Mouse (Mus musculus) monocyte, adult 5-6 weeks (primary cell): ENCODE data around the gene Klf3. TPM values are rescaled to one million over a fixed set of nuclear protein-coding genes. Genes with fewer than 3 reads are reported as not detected.

Experiments used
- ATAC-seq: fragments of 153-309, 156-312 bp; replicated peaks from 2 replicates; pipeline ENCODE4 v1.8.0; 2017; ENCODE audit warnings: mild to moderate bottlenecking; ENCODE audit not compliant: low TSS enrichment, insufficient number of reproducible peaks, severe bottlenecking, poor library complexity, low FRiP score
- total RNA-seq: library from RNA; stranded (forward); fragments of 200-1000, 200-491, 200-594 nt; gene quantifications from 3 replicates; pipeline ENCODE4 v1.2.3, GENCODE M21; 2017

Klf3 gene
- total RNA-seq, 1 experiment from 2014 or later, result 144 TPM

DNA sequence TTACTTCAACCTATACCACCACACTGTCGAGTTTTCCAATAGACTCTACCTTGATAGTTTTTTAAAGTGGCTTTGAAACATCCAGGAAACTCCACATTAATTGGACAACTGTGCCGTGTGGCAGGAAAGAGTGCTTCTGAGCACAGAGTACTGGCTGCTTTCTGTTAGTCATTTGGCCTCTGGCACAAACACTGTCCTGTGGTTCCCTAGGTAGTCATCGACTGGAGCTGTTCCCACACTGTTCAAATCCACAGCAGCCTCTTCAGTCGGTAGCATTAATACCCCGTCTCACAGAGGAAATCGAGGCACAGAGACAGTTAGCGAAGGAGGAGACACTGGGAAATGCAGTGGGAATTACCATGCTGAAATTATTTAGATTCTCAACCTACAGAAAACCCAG is 22.3 kb downstream of the Klf3 start:
- no peak for ATAC-seq

GRCm38 (mm10) chr5:64827151-64827550 is 24.0 kb downstream of the Klf3 start:
- no peak for ATAC-seq

DNA sequence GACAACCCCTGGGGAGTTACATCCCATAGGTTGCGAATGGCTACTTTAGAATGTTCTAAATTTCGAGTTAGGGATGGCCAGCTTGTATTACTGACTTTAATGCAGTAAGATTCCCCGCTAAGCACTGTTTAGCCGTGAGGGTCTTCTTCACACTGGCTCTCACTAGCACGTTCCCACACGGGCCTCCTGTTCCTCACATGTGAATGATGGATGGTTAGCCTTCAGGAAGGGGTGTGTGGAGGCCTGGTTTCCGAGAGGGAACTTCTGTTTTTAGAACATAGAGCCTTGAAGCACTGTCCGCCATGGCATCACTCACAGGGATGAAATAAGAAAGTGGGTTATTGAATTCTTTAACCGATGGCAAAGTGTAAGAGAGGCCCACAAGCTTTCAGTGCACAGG is 25.1 kb downstream of the Klf3 start:
- ATAC-seq, result no peak

GRCm38 (mm10) chr5:64829606-64830005 is 26.4 kb downstream of the Klf3 start:
- ATAC-seq, result no peak

GRCm38 (mm10) chr5:64830773-64831172 is 27.6 kb downstream of the Klf3 start:
- no peak for ATAC-seq

DNA sequence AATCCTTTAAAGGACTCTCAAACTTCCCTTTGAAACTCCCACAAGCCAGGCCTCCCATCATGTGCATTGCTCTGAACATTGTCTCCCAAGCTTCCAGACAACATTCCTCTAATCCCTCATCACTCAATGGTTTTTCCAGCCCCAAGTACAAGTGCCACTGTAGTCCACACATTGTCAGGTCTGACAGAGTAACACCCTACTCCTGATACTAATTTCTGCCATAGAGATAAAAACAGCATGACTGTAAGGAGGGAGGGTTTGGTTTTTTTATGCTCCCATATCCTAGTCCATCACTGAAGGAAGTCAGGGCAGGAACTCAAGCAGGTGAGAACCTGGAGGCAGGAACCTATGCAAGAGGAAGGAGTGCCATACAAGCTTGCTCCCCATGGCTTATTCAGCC is 30.2 kb downstream of the Klf3 start:
- no peak for ATAC-seq

DNA sequence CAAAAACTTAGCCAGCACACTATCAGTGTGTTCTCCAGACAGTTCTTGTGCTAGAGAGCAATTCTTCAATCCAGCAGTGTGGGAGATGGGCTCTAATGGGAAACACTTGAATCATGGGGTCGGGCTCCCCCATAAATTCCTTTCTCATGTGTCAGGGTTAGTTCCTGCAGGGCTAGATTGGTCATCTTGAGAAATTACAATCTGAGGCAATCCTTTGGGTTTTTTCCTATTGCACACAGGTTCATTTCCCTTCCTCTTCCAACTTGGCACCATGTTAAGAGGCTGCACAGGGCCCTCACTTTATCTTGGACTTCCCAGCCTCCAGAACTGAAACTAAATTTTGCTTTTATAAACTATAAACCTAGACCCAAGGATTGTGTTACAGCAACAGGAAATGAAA is 31.0 kb downstream of the Klf3 start:
- peak; percentile 41; the same call in 1 of the 2 replicates for ATAC-seq

DNA sequence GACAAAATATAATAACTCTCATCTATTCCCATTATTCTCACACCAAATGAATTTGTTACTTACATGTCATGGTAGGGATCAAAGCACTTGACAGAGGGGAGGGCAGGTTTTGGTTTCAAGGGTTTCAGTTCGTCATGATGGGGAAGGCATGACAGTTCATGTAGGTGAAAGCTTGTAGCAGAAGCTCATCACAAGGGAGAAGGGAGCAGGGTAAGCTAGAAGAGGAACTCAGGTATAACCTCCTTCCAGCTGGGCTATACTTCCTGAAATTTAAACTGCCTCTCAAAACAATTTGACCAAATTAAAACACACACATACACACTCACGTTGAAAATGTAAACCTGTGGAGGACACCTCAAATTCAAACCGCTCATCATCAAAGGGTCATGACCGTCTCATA is 32.1 kb downstream of the Klf3 start:
- peak; percentile 33; the same call in 1 of the 2 replicates for ATAC-seq

DNA sequence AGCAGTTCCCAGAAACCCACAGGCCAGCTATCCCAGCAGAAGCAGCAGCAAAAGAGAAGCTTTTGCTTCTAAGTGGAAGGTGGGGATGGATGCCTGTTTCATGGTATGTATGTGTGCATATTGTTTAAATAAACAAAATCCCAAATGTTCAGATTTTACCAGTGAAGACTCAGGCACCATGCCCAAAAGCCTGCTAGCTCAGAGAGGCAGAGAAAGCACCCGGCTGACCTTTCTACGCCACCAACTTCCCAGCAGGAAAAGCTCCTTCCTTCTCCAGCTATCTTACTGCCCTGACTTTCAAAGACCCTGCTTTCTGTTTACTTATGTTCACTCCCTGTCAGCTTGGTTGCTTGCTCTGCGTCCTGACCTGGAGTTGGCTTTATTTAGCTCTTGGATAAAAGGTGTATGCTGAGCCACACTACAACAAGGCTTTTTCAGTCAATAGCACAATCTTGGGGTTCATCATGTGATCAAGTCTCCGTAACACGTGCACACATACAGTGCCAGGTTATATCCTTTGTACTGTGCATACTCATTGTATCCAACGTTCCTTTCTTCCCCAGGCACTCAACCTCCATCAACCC is 35.9 kb downstream of the Klf3 start:
- ATAC-seq, result no peak

GRCm38 (mm10) chr5:64840087-64840486 is 36.9 kb downstream of the Klf3 start:
- ATAC-seq, result no peak

DNA sequence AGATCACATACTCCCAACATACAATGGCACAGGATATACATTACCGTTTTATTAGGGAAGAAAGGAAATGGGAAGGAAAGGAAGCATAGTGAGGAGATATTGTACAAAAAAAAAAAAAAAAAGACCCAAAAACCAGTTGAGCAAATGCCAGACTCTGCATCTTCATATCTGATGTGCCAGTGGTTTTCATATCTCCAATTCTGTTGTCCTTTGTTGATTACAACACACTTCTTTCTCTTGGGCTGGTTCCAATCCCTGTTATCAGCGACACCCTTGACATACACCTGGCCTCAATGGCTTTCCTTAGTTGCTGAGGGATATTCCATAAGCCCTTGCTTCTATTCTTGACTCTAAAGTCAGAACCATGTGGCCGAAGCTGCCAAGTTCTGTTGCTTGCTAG is 41.4 kb downstream of the Klf3 start:
- ATAC-seq, result no peak

DNA sequence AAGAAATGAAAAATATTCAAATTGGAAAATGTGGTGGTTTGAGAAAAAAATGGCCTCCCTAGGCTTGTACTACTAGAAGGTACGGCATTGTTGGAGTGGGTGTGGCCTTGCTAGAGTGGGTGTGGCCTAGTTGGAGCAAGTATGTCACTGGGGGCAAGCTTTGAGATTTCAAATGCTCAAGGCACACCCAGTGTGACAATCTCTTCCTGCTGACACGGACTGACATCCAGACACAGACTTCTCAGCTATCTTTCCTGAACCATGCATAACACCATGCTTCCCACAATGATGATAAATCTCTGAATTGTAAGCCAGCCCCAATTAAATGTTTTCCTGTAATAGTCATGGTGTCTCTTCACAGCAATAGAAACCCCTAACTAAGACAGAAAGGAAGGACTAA is 44.1 kb downstream of the Klf3 start:
- no peak for ATAC-seq

DNA sequence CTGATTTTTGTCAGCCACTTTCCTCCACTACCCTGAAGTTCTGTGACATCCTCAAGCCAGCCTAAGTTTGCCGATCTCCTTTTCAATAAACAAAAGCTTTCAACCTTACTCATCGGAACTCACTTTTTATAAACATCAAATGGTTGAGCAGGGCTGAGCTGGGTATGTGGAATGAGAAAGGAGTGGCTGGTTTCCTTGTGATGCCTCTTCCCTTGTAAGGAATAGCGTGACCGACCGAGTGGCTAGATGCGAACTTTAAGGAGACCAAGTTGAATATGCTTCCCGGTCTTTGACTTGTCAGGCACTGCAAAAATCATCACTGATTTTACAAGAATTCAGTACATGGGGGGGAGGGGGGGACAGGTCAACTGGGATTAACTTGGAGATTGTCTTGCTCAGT is 46.7 kb downstream of the Klf3 start:
- no peak for ATAC-seq

- ATAC-seq, result 0 out of 2 replicates have a peak, but pooled peaks have one; percentile 27
These were observed 49.6 kb downstream of the Klf3 start for GRCm38 (mm10) chr5:64852656-64853398.

DNA sequence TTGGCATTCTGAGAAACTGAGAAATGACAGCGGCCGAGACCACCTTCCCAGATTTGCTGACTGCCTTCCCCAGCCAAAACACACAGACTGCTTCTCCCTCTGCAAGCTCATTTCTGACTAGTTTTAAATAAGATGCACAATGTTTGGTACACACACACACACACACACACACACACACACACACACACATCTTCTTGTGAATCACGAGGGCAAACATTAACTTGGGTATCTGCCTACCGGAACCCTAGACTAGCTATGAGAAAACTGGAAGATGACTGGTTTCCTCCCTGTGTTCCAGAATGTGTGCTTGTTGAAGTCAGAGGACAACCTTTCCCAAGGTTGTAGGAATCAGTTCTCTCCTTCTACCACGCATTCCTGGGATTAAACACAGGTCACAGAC is 50.2 kb downstream of the Klf3 start:
- no peak for ATAC-seq

DNA sequence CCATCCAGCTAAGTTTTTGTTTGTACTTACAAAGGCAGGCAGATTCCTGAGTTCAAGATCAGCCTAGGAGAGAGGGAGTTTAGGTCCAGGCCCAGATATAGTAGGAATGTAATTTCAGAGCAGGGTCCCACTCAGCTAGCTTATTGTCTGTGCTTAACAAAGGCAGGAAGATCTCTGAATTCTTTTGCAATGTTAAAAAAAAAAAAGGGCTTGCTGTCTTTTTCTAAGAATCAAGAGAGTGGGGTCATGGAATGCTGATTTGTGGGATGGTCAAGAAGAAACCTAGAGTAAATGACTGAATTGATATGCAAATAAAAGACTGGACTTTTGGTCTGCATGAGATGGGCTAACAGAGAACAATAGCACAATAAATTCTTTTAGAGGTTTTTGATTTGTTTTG is 52.0 kb downstream of the Klf3 start:
- no peak for ATAC-seq

DNA sequence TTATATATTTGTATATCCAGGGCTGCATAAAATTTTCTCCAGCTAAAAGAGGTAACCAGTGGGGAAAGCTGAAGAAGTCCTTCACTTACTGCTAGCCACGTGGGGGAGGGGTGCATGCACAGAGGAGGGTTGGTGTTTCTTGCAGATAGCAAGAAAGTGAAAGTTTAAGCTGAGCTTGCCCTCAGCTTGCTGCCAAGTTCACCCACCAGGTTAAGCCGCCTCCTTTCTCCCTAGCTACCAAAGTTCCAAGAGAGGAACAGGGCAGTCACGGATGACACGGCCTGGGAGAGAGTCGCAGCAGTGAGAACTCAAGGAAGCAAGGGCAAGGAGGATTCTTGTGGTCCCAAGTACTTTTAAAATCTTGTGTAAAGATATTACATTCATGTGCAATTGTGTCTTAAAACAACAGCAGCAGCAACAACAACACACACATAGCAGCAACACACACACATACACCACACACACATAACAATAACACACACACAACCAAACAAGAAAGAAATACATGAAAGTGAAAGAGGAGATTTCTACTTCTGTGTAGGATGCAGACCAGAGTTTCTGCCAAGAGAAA is 57.8 kb downstream of the Klf3 start:
- no peak for ATAC-seq

GRCm38 (mm10) chr5:64861471-64862199 is 58.4 kb downstream of the Klf3 start:
- no peak for ATAC-seq

GRCm38 (mm10) chr5:64862269-64862668 is 59.1 kb downstream of the Klf3 start:
- no peak for ATAC-seq

- ATAC-seq, result peak; percentile 93
These were observed 61.5 kb downstream of the Klf3 start for GRCm38 (mm10) chr5:64864699-64865108.
